Mouse (Mus musculus) kidney, embryonic 15.5 days (tissue): ENCODE results near the gene Actn1. TPM values are rescaled to one million over a fixed set of nuclear protein-coding genes. Genes with fewer than 3 reads are reported as not detected.

Experiments
- ATAC-seq: fragments of 200-750 bp; cut with Nextera tagmentation; replicated peaks from 2 replicates; pipeline ENCODE4 v1.8.0; 2017; ENCODE audit warnings: moderate TSS enrichment; ENCODE audit not compliant: low FRiP score
- H3K27ac ChIP-seq: fragments of 300-500 bp; sonication (generic); 2 replicates; pipeline ENCODE4 v1.5.1; 2015; ENCODE audit warnings: mild to moderate bottlenecking, inconsistent platforms
- H3K27me3 ChIP-seq: fragments of 300-500 bp; sonication (generic); 2 replicates; pipeline ENCODE4 v1.6.1; 2015; ENCODE audit warnings: inconsistent platforms
- H3K36me3 ChIP-seq: fragments of 300-500 bp; sonication (generic); 2 replicates; pipeline ENCODE4 v1.6.1; 2015; ENCODE audit warnings: inconsistent platforms
- H3K4me1 ChIP-seq: fragments of 300-500 bp; sonication (generic); 2 replicates; pipeline ENCODE4 v1.6.1; 2015; ENCODE audit warnings: inconsistent platforms
- H3K4me2 ChIP-seq: fragments of 300-500 bp; sonication (generic); 2 replicates; pipeline ENCODE4 v1.6.1; 2015; ENCODE audit warnings: moderate library complexity, mild to moderate bottlenecking, inconsistent platforms
- H3K4me3 ChIP-seq: fragments of 300-500 bp; sonication (generic); replicated peaks from 2 replicates; pipeline ENCODE4 v1.5.1; 2015; ENCODE audit warnings: mild to moderate bottlenecking, inconsistent platforms
- H3K9ac ChIP-seq: fragments of 300-500 bp; sonication (generic); 2 replicates; pipeline ENCODE4 v1.6.1; 2015; ENCODE audit warnings: mild to moderate bottlenecking, inconsistent platforms
- H3K9me3 ChIP-seq: fragments of 300-500 bp; sonication (generic); replicated peaks from 2 replicates; pipeline ENCODE4 v1.6.1; 2016; ENCODE audit warnings: inconsistent platforms
- WGBS: fragments of 180-500 bp; shearing (Covaris S2); methylation state at CpG from one replicate; pipeline ENCODE4 v1.1.7; 2015; ENCODE audit warnings: mixed read lengths; 5-methylcytosine and 5-hydroxymethylcytosine counted together
- polyA plus RNA-seq: library from polyadenylated mRNA; unstranded; fragments of >200 nt; fragmentation: Nextera tagmentation; extraction: Ambion mirVana; gene quantifications from 2 replicates; pipeline ENCODE4 v1.2.1, GENCODE M21; 2015

Actn1 gene
- polyA plus RNA-seq, 1 experiment from 2014 or later: 47.6 TPM

- Histone ChIP-seq H3K36me3 (peaks cover 71% of the 10 kb centered on the region), H3K9me3 (no peaks in the 10 kb centered on the region), H3K9ac (no peak overlapping the region), H3K27me3 (no peaks in the 10 kb centered on the region), H3K4me1 (0 out of 2 replicates have a peak, but pooled peaks cover 11% of the 10 kb centered on the region), H3K27ac (no peak overlapping the region), H3K4me3 (no peak overlapping the region), H3K4me2 (no peak overlapping the region)
- ATAC-seq: no peak
- 63% methylated on average over 2 of the region's 2 CpGs for WGBS
Observed at GRCm38 (mm10) chr12:80199738-80200137, 60.4 kb downstream of the Actn1 start.

- H3K36me3 ChIP-seq: peaks cover 71% of the 10 kb centered on the region
- peak overlapping the region; percentile 22; the same call in 1 of the 2 replicates for H3K27ac ChIP-seq
- no peaks in the 10 kb centered on the region for H3K27me3 ChIP-seq
- H3K4me1 ChIP-seq: 0 out of 2 replicates have a peak, but pooled peaks cover 11% of the 10 kb centered on the region
- H3K9ac ChIP-seq: no peak overlapping the region
- 32% methylated on average over 3 of the region's 3 CpGs for WGBS
- H3K4me3 ChIP-seq: no peak overlapping the region
- no peak overlapping the region for H3K4me2 ChIP-seq
- H3K9me3 ChIP-seq: no peaks in the 10 kb centered on the region
- peak; percentile 26; the same call in 1 of the 2 replicates for ATAC-seq
Observed at GRCm38 (mm10) chr12:80198487-80198886, 61.7 kb downstream of the Actn1 start.

GRCm38 (mm10) chr12:80197343-80197742 lies 62.8 kb downstream of the Actn1 start:
- Histone ChIP-seq H3K27me3 (no peaks in the 10 kb centered on the region), H3K9me3 (no peaks in the 10 kb centered on the region), H3K9ac (no peak overlapping the region), H3K4me3 (no peak overlapping the region), H3K4me1 (0 out of 2 replicates have a peak, but pooled peaks cover 7% of the 10 kb centered on the region), H3K4me2 (no peak overlapping the region), H3K27ac (no peak overlapping the region), H3K36me3 (peaks cover 72% of the 10 kb centered on the region)
- WGBS: 80% methylated on average over 10 of the region's 10 CpGs
- ATAC-seq: no peak

- H3K9me3 ChIP-seq: no peaks in the 10 kb centered on the region
- no peak overlapping the region for H3K4me3 ChIP-seq
- H3K27ac ChIP-seq: no peak overlapping the region
- ATAC-seq: no peak
- no peaks in the 10 kb centered on the region for H3K27me3 ChIP-seq
- 68% methylated on average over 5 of the region's 5 CpGs for WGBS
- peaks cover 98% of the 10 kb centered on the region for H3K36me3 ChIP-seq
- H3K4me1 ChIP-seq: no peaks in the 10 kb centered on the region
- no peak overlapping the region for H3K4me2 ChIP-seq
- no peak overlapping the region for H3K9ac ChIP-seq
Observed at GRCm38 (mm10) chr12:80191806-80192205, 68.4 kb downstream of the Actn1 start.

- no peak overlapping the region for H3K27ac ChIP-seq
- 82% methylated on average over 6 of the region's 6 CpGs for WGBS
Observed at GRCm38 (mm10) chr12:80191371-80191770, 68.8 kb downstream of the Actn1 start.

GRCm38 (mm10) chr12:80190915-80191314 lies 69.3 kb downstream of the Actn1 start:
- H3K9me3 ChIP-seq: no peaks in the 10 kb centered on the region
- H3K27me3 ChIP-seq: no peaks in the 10 kb centered on the region
- H3K4me2 ChIP-seq: no peak overlapping the region
- H3K4me1 ChIP-seq: no peaks in the 10 kb centered on the region
- no peak for ATAC-seq
- H3K27ac ChIP-seq: no peak overlapping the region
- H3K4me3 ChIP-seq: no peak overlapping the region
- WGBS: 87% methylated on average over 10 of the region's 10 CpGs
- H3K36me3 ChIP-seq: peaks cover 98% of the 10 kb centered on the region
- no peak overlapping the region for H3K9ac ChIP-seq

More at GRCm38 (mm10) chr12:80191371-80191770, 68.8 kb downstream of the Actn1 start:
- no peaks in the 10 kb centered on the region for H3K27me3 ChIP-seq
- H3K36me3 ChIP-seq: peaks cover 98% of the 10 kb centered on the region
- H3K4me3 ChIP-seq: no peak overlapping the region
- no peak overlapping the region for H3K4me2 ChIP-seq
- H3K9me3 ChIP-seq: no peaks in the 10 kb centered on the region
- no peak overlapping the region for H3K9ac ChIP-seq
- ATAC-seq: no peak
- no peaks in the 10 kb centered on the region for H3K4me1 ChIP-seq

GRCm38 (mm10) chr12:80184041-80184440 lies 76.1 kb downstream of the Actn1 start:
- WGBS: 72% methylated on average over 5 of the region's 5 CpGs
- peaks cover 97% of the 10 kb centered on the region for H3K36me3 ChIP-seq

GRCm38 (mm10) chr12:80181831-80182230 lies 78.3 kb downstream of the Actn1 start:
- H3K4me3 ChIP-seq: no peak overlapping the region

More at GRCm38 (mm10) chr12:80184041-80184440, 76.1 kb downstream of the Actn1 start:
- no peaks in the 10 kb centered on the region for H3K4me1 ChIP-seq
- no peak overlapping the region for H3K4me2 ChIP-seq
- H3K9ac ChIP-seq: no peak overlapping the region
- no peak for ATAC-seq
- no peaks in the 10 kb centered on the region for H3K27me3 ChIP-seq
- no peaks in the 10 kb centered on the region for H3K9me3 ChIP-seq
- no peak overlapping the region for H3K27ac ChIP-seq
- no peak overlapping the region for H3K4me3 ChIP-seq

GRCm38 (mm10) chr12:80178035-80178434 lies 82.1 kb downstream of the Actn1 start:
- no peak overlapping the region for H3K4me3 ChIP-seq
- no peak overlapping the region for H3K4me2 ChIP-seq
- no peaks in the 10 kb centered on the region for H3K27me3 ChIP-seq
- H3K4me1 ChIP-seq: no peaks in the 10 kb centered on the region
- H3K9me3 ChIP-seq: no peaks in the 10 kb centered on the region
- no peak overlapping the region for H3K27ac ChIP-seq
- no peak overlapping the region for H3K9ac ChIP-seq
- no peak for ATAC-seq
- peaks cover 94% of the 10 kb centered on the region for H3K36me3 ChIP-seq
- 73% methylated on average over 10 of the region's 10 CpGs for WGBS

More at GRCm38 (mm10) chr12:80181831-80182230, 78.3 kb downstream of the Actn1 start:
- no peak for ATAC-seq
- Histone ChIP-seq H3K9me3 (no peaks in the 10 kb centered on the region), H3K9ac (no peak overlapping the region), H3K4me1 (no peaks in the 10 kb centered on the region), H3K36me3 (peaks cover 94% of the 10 kb centered on the region), H3K4me2 (no peak overlapping the region), H3K27ac (no peak overlapping the region), H3K27me3 (no peaks in the 10 kb centered on the region)
- 96% methylated on average over 2 of the region's 2 CpGs for WGBS

- peak overlapping the region; percentile 51 for H3K4me2 ChIP-seq
- ATAC-seq: no peak
- peak overlapping the region; percentile 69 for H3K4me3 ChIP-seq
- no peak overlapping the region for H3K9ac ChIP-seq
- H3K36me3 ChIP-seq: peaks cover 73% of the 10 kb centered on the region
- peaks cover 4% of the 10 kb centered on the region; the same call in 1 of the 2 replicates for H3K4me1 ChIP-seq
- H3K9me3 ChIP-seq: no peaks in the 10 kb centered on the region
- peak overlapping the region; percentile 29; the same call in 1 of the 2 replicates for H3K27ac ChIP-seq
- no peaks in the 10 kb centered on the region for H3K27me3 ChIP-seq
- WGBS: 58% methylated on average over 12 of the region's 12 CpGs
Observed at GRCm38 (mm10) chr12:80168736-80169135, 91.4 kb downstream of the Actn1 start.

- Histone ChIP-seq H3K36me3 (peaks cover 69% of the 10 kb centered on the region), H3K9ac (peak overlapping the region; percentile 49), H3K4me3 (peak overlapping the region; percentile 69), H3K4me2 (peak overlapping the region; percentile 51), H3K27me3 (no peaks in the 10 kb centered on the region), H3K9me3 (no peaks in the 10 kb centered on the region), H3K27ac (peak overlapping the region; percentile 93), H3K4me1 (peaks cover 4% of the 10 kb centered on the region; the same call in 1 of the 2 replicates)
- peak; percentile 80 for ATAC-seq
- 17% methylated on average over 35 of the region's 35 CpGs for WGBS
Observed at GRCm38 (mm10) chr12:80168178-80168686, 91.9 kb downstream of the Actn1 start.

GRCm38 (mm10) chr12:80167321-80167720 lies 92.8 kb downstream of the Actn1 start:
- no peak overlapping the region for H3K9ac ChIP-seq
- 93% methylated on average over 3 of the region's 3 CpGs for WGBS
- peaks cover 60% of the 10 kb centered on the region for H3K36me3 ChIP-seq
- no peak overlapping the region for H3K4me2 ChIP-seq
- peaks cover 4% of the 10 kb centered on the region; the same call in 1 of the 2 replicates for H3K4me1 ChIP-seq
- no peak for ATAC-seq
- no peak overlapping the region for H3K27ac ChIP-seq
- no peak overlapping the region for H3K4me3 ChIP-seq
- no peaks in the 10 kb centered on the region for H3K27me3 ChIP-seq
- no peaks in the 10 kb centered on the region for H3K9me3 ChIP-seq
